Mouse (Mus musculus): Measurements from ENCODE around the gene Acap1. TPM values are rescaled to one million over a fixed set of nuclear protein-coding genes. Genes with fewer than 3 reads are reported as not detected.

Gene Acap1
- polyA plus RNA-seq, 1 experiment = 0.13 TPM

- TF ChIP-seq POLR2A (IDR thresholded peaks at IDR 0.05; ENCODE audit: extremely low read depth, insufficient read depth, low read length) (no peak), CTCF (IDR thresholded peaks at IDR 0.05; ENCODE audit: extremely low read depth, insufficient read depth, low read length) (no peak)
- Histone ChIP-seq H3K27ac (ENCODE audit: insufficient read depth, low read length) (no peak overlapping the region), H3K4me1 (ENCODE audit: control insufficient read depth, insufficient read depth, low read length) (no peaks in the 10 kb centered on the region), H3K4me3 (ENCODE audit: insufficient read depth, low read length) (no peak overlapping the region)
These were observed 47.3 kb downstream of the Acap1 start for GRCm38 (mm10) chr11:69848021-69848420.

GRCm38 (mm10) chr11:69846738-69847688 lies 48.3 kb downstream of the Acap1 start:
- Histone ChIP-seq H3K27ac (ENCODE audit: insufficient read depth, low read length) (no peak overlapping the region), H3K4me1 (ENCODE audit: control insufficient read depth, insufficient read depth, low read length) (no peaks in the 10 kb centered on the region), H3K4me3 (ENCODE audit: insufficient read depth, low read length) (peak overlapping the region; percentile 59)
- TF ChIP-seq POLR2A (IDR thresholded peaks at IDR 0.05; ENCODE audit: extremely low read depth, insufficient read depth, low read length) (no peak), CTCF (IDR thresholded peaks at IDR 0.05; ENCODE audit: extremely low read depth, insufficient read depth, low read length) (no peak)

- TF ChIP-seq CTCF (IDR thresholded peaks at IDR 0.05; ENCODE audit: extremely low read depth, insufficient read depth, low read length) (no peak), POLR2A (IDR thresholded peaks at IDR 0.05; ENCODE audit: extremely low read depth, insufficient read depth, low read length) (peak; percentile 59; the same call in 1 of the 2 replicates)
- no peaks in the 10 kb centered on the region for H3K4me1 ChIP-seq (ENCODE audit: control insufficient read depth, insufficient read depth, low read length)
These were observed 49.1 kb downstream of the Acap1 start, which contains the start of gene Plscr3 for GRCm38 (mm10) chr11:69846198-69846680. TSS of gene Plscr3 (plus strand) at chr11:69846376.

GRCm38 (mm10) chr11:69838714-69839104 lies 56.6 kb downstream of the Acap1 start:
- H3K4me3 ChIP-seq (ENCODE audit: insufficient read depth, low read length) = peak overlapping the region; percentile 76
- H3K4me1 ChIP-seq (ENCODE audit: control insufficient read depth, insufficient read depth, low read length) = peaks cover 1% of the 10 kb centered on the region
- no peak for TF ChIP-seq POLR2A (IDR thresholded peaks at IDR 0.05; ENCODE audit: extremely low read depth, insufficient read depth, low read length)
- no peak for TF ChIP-seq CTCF (IDR thresholded peaks at IDR 0.05; ENCODE audit: extremely low read depth, insufficient read depth, low read length)
- peak overlapping the region; percentile 36; the same call in 1 of the 2 replicates for H3K27ac ChIP-seq (ENCODE audit: insufficient read depth, low read length)

More at GRCm38 (mm10) chr11:69846198-69846680, 49.1 kb downstream of the Acap1 start, which contains the start of gene Plscr3:
- Histone ChIP-seq H3K27ac (ENCODE audit: insufficient read depth, low read length) (peak within 1 kb of the TSS; percentile 53), H3K4me3 (ENCODE audit: insufficient read depth, low read length) (peak within 1 kb of the TSS; percentile 59)

- peaks cover 4% of the 10 kb centered on the region for H3K4me1 ChIP-seq (ENCODE audit: control insufficient read depth, insufficient read depth, low read length)
- TF ChIP-seq POLR2A (IDR thresholded peaks at IDR 0.05; ENCODE audit: extremely low read depth, insufficient read depth, low read length) (peak; percentile 60), CTCF (IDR thresholded peaks at IDR 0.05; ENCODE audit: extremely low read depth, insufficient read depth, low read length) (no peak)
- peak within 1 kb of the TSS; percentile 76 for H3K4me3 ChIP-seq (ENCODE audit: insufficient read depth, low read length)
- peak within 1 kb of the TSS; percentile 36 for H3K27ac ChIP-seq (ENCODE audit: insufficient read depth, low read length)
These were observed 57.2 kb downstream of the Acap1 start, which contains the start of gene Tmem256 for GRCm38 (mm10) chr11:69837952-69838713. TSS of gene Tmem256 (plus strand) at chr11:69838514.

- Histone ChIP-seq H3K27ac (ENCODE audit: insufficient read depth, low read length) (peak within 1 kb of the TSS; percentile 78), H3K4me1 (ENCODE audit: control insufficient read depth, insufficient read depth, low read length) (peaks cover 4% of the 10 kb centered on the region), H3K4me3 (ENCODE audit: insufficient read depth, low read length) (peak within 1 kb of the TSS; percentile 76)
- TF ChIP-seq CTCF (IDR thresholded peaks at IDR 0.05; ENCODE audit: extremely low read depth, insufficient read depth, low read length) (no peak), POLR2A (IDR thresholded peaks at IDR 0.05; ENCODE audit: extremely low read depth, insufficient read depth, low read length) (peak; percentile 43; the same call in 1 of the 2 replicates)
These were observed 57.8 kb downstream of the Acap1 start, which contains the start of gene Nlgn2 for GRCm38 (mm10) chr11:69837604-69837951. TSS of gene Nlgn2 (minus strand) at chr11:69837784.

- no peak for TF ChIP-seq POLR2A (IDR thresholded peaks at IDR 0.05; ENCODE audit: extremely low read depth, insufficient read depth, low read length)
- TF ChIP-seq CTCF (IDR thresholded peaks at IDR 0.05; ENCODE audit: extremely low read depth, insufficient read depth, low read length) = no peak
- H3K4me1 ChIP-seq (ENCODE audit: control insufficient read depth, insufficient read depth, low read length) = peaks cover 6% of the 10 kb centered on the region
- H3K4me3 ChIP-seq (ENCODE audit: insufficient read depth, low read length) = peak overlapping the region; percentile 76
- H3K27ac ChIP-seq (ENCODE audit: insufficient read depth, low read length) = peak overlapping the region; percentile 78
These were observed 58.4 kb downstream of the Acap1 start for GRCm38 (mm10) chr11:69836703-69837576.

- no peak overlapping the region for H3K27ac ChIP-seq (ENCODE audit: insufficient read depth, low read length)
- no peak for TF ChIP-seq POLR2A (IDR thresholded peaks at IDR 0.05; ENCODE audit: extremely low read depth, insufficient read depth, low read length)
- TF ChIP-seq CTCF (IDR thresholded peaks at IDR 0.05; ENCODE audit: extremely low read depth, insufficient read depth, low read length) = no peak
- H3K4me3 ChIP-seq (ENCODE audit: insufficient read depth, low read length) = peak overlapping the region; percentile 76
- H3K4me1 ChIP-seq (ENCODE audit: control insufficient read depth, insufficient read depth, low read length) = peaks cover 6% of the 10 kb centered on the region
These were observed 59.4 kb downstream of the Acap1 start for GRCm38 (mm10) chr11:69835966-69836335.

Measured in cortical plate, adult 2 months (tissue).